In the genomic region with DNA sequence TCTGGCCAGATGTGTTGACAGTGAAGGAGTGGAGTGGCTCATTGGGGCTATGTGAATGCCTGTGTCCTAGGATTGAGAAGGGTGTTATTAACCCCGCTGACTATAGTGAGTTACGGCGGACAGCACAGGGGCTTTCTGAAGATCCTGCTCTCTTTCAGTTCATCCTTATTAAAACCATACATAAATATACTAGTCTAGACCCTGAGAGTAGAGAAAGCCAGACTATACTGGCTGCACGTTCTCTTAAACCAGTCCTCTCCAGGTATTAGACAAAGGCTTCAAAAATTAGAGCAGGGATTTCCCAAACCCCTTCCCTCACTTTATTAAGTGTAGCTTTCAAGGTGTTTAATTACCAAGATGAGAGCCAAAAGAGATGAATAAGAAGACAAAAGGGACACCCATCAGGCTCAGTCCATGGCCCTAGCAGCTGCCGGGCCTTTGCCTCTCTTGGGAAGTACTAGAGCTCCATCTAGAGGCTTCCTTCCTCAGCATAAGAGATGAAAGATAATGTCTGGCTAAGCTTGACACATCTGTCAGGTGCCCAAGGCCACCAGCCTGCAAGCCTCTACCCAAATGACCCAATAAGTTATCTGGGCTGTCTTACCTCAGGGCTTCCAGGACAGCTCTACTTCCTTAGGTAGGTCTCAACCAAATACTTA, we compare ENCODE assay signal across 9 mouse cellular contexts. TPM values are rescaled to one million over a fixed set of nuclear protein-coding genes. Genes with fewer than 3 reads are reported as not detected.
DNase-seq lines count a peak whose midpoint lies in the region; ATAC-seq and TF ChIP-seq lines count a peak whose summit lies in the region.
"Had no signal": no experiment of that assay in that cellular context is flagged by ENCODE, and none has a peak within 500 bp of the region (broad histone marks: within the 10 kb centered on the region; RNA-seq: fewer than 3 reads in every experiment).

No protein-coding gene starts in this region.

- H3K4me3 ChIP-seq in cortical plate, adult 2 months (ENCODE audit: insufficient read depth, low read length), result no peak overlapping the region
- H3K4me3 ChIP-seq in lung, embryonic 16.5 days (ENCODE audit: low read length), result no peak overlapping the region
- H3K4me3 ChIP-seq: myocyte had no signal

- ATAC-seq in lung, embryonic 16.5 days (ENCODE audit: low read depth), result peak; percentile 71

- 66% methylated on average over 5 of the region's 5 CpGs for WGBS in large intestine, adult 2 months
- WGBS in lung, embryonic 16.5 days, result 57% methylated on average over 5 of the region's 5 CpGs

- H3K9me3 ChIP-seq in lung, embryonic 16.5 days (ENCODE audit: control insufficient read depth, low read length), result no peaks in the 10 kb centered on the region

- peak; percentile 18 to 19 for DNase-seq in urinary bladder, postnatal 36 days (ENCODE audit: low spot score in 2 of 2)
- DNase-seq in urinary bladder, postnatal 10 days (ENCODE audit: low spot score), result no peak
- peak; percentile 40 for DNase-seq in heart, postnatal 4 days
- peak; percentile 32 for DNase-seq in large intestine, adult 2 months (ENCODE audit: low read depth, low spot score)
- peak; percentile 69 for DNase-seq in retina, postnatal 7 days (ENCODE audit: low read depth, low spot score)
- DNase-seq in spleen, adult 18-20 months, result no peak

- no peaks in the 10 kb centered on the region for H3K27me3 ChIP-seq in lung, embryonic 16.5 days (ENCODE audit: control insufficient read depth, insufficient read depth, low read depth, low read length)

- H3K4me2 ChIP-seq in lung, embryonic 16.5 days (ENCODE audit: low read depth, low read length), result no peak overlapping the region

- peak; percentile 89 for TF ChIP-seq CTCF in cortical plate, adult 2 months (IDR thresholded peaks at IDR 0.05; ENCODE audit: extremely low read depth, insufficient read depth, low read length)

- no peaks in the 10 kb centered on the region for H3K36me3 ChIP-seq in lung, embryonic 16.5 days (ENCODE audit: control insufficient read depth, insufficient read depth, low read length)

- no peak overlapping the region for H3K9ac ChIP-seq in lung, embryonic 16.5 days (ENCODE audit: low read length)

- TF ChIP-seq POLR2A in cortical plate, adult 2 months (IDR thresholded peaks at IDR 0.05; ENCODE audit: extremely low read depth, insufficient read depth, low read length), result no peak

- H3K27ac ChIP-seq in cortical plate, adult 2 months (ENCODE audit: insufficient read depth, low read length), result no peak overlapping the region
- no peak overlapping the region for H3K27ac ChIP-seq in lung, embryonic 16.5 days (ENCODE audit: low read length)

- H3K4me1 ChIP-seq in cortical plate, adult 2 months (ENCODE audit: control insufficient read depth, insufficient read depth, low read length), result no peaks in the 10 kb centered on the region
- H3K4me1 ChIP-seq in lung, embryonic 16.5 days (replicated peaks; ENCODE audit: control insufficient read depth, insufficient read depth, low read length), result no peaks in the 10 kb centered on the region

RNA-seq across cellular contexts. Expression of gene Ireb2, which starts 42.0 kb away (rescaled TPM):
- polyA plus RNA-seq in cortical plate, adult 2 months (2012; rRNA removed), result 22.6 and 23.2 TPM in 2 replicates
- total RNA-seq in heart, postnatal 4 days (2021), result 10 to 100 TPM; 47.3 to 48.2 TPM
- 5.2 and 8.0 TPM in 2 replicates for polyA plus RNA-seq in large intestine, adult 2 months (2012; rRNA removed)
- 29.7 and 32.1 TPM in 2 replicates for polyA plus RNA-seq in lung, embryonic 16.5 days (2015; fragmentation: Nextera tagmentation; extraction: Ambion mirVana)

RNA-seq across cellular contexts. Expression of gene Crabp1, which starts 57.0 kb away (rescaled TPM):
- polyA plus RNA-seq in cortical plate, adult 2 months (2012; rRNA removed), result 0.72 and 3.4 TPM in 2 replicates
- total RNA-seq in heart, postnatal 4 days (2021), result under 1 TPM in 1 of 2 experiments, not detected in 1; 0.45 TPM
- 9.4 and 14.7 TPM in 2 replicates for polyA plus RNA-seq in large intestine, adult 2 months (2012; rRNA removed)
- 14.9 and 15.4 TPM in 2 replicates for polyA plus RNA-seq in lung, embryonic 16.5 days (2015; fragmentation: Nextera tagmentation; extraction: Ambion mirVana)

Comparison
In these comparisons a context has a peak if more than half of its experiments do, and no peak if none do; other contexts are left out.
1. DNase-seq: peak in urinary bladder, postnatal 36 days (2 of 2), heart, postnatal 4 days (single experiment), large intestine, adult 2 months (single experiment) and retina, postnatal 7 days (single experiment); none in urinary bladder, postnatal 10 days (single experiment) and spleen, adult 18-20 months (0 of 2).